Mouse (Mus musculus): ENCODE measurements around the gene Zfp426. TPM values are rescaled to one million over a fixed set of nuclear protein-coding genes. Genes with fewer than 3 reads are reported as not detected.

Zfp426 gene
- polyA plus RNA-seq, 2 experiments: 17.4 to 24.1 TPM

DNA sequence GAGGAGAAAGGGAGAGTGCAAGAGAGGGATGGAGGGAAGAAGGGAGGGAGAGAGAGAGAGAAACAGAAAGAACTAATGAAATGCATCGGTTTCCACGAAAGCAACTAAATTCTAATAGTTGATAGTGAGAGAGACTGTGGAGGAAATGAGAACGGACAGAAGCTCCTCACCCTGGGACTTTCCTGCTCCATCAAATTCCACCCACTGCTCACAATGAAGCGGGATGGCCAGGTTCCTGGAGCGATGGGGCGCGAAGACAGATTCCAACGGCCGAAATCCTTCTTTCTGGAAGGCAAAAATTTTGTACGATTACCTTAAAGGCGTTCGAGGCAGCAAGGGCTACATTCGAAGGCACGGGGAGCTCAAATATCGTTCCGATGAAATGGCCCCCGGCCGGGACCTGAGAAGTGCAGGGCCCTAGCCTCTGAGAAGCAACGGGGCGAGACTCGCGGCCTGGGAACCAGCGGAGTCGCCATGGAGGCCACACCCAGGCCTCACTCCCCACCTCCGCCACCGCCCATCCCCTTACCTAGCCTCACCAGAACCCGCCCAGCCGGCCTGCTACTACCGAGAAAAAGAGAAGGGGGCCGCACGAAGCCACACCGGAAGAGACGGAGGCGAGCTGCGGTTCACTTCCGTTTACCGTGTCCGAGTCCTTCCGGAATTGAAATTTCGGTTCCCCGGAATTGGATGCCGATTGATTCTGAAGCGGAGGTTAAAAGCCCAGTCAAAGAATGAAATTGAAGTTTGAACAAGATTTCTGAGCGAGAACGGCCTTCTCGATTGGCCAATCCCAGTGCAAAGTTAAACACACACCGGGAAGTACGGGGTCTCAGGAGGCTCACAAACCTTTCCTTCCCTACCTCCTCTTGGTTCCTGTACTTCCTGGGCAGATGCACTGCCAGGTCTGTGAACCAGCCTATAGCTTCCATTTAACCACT is 32.9 kb downstream of the Zfp426 start, which contains the start of gene Zfp26:
Gene Zfp26 (minus strand): TSS at position 786 of the 941 bp plus-strand sequence.
- peak; percentile 76 for DNase-seq (ENCODE audit: low spot score)
- under 1% methylated on average over 46 of the region's 48 CpGs for WGBS
- H3K4me3 ChIP-seq (replicated peaks; ENCODE audit: low read length): peak within 1 kb of the TSS; percentile 66
- TF ChIP-seq POLR2A (IDR thresholded peaks at IDR 0.05; ENCODE audit: borderline replicate concordance, extremely low read depth, insufficient read depth, insufficient read length): peak; percentile 49; the same call in 1 of the 2 replicates
- peak within 1 kb of the TSS; percentile 86 for H3K9ac ChIP-seq (ENCODE audit: low read depth, low read length, severe bottlenecking)
- peak within 1 kb of the TSS; percentile 81 for H3K27ac ChIP-seq (replicated peaks; ENCODE audit: low read depth, low read length)
- H3K4me2 ChIP-seq (replicated peaks; ENCODE audit: low read depth, low read length, severe bottlenecking): peak within 1 kb of the TSS; percentile 69
- H3K27me3 ChIP-seq (ENCODE audit: control insufficient read depth, insufficient read depth, low read length): no peaks in the 10 kb centered on the region
- H3K36me3 ChIP-seq (ENCODE audit: control insufficient read depth, insufficient read depth, low read length): peaks cover 15% of the 10 kb centered on the region
- no peaks in the 10 kb centered on the region for H3K9me3 ChIP-seq (ENCODE audit: control insufficient read depth, low read length)
- H3K4me1 ChIP-seq (ENCODE audit: control insufficient read depth, insufficient read depth, low read length): peaks cover 7% of the 10 kb centered on the region
- peak; percentile 90 for ATAC-seq (ENCODE audit: low FRiP score, low read depth)

GRCm38 (mm10) chr9:20453647-20454046 is 38.9 kb downstream of the Zfp426 start:
- ATAC-seq (ENCODE audit: low FRiP score, low read depth) (no peak), DNase-seq (ENCODE audit: low spot score) (no peak)
- TF ChIP-seq POLR2A (IDR thresholded peaks at IDR 0.05; ENCODE audit: borderline replicate concordance, extremely low read depth, insufficient read depth, insufficient read length): no peak
- Histone ChIP-seq H3K9ac (ENCODE audit: low read depth, low read length, severe bottlenecking) (no peak overlapping the region), H3K27me3 (ENCODE audit: control insufficient read depth, insufficient read depth, low read length) (no peaks in the 10 kb centered on the region), H3K4me3 (replicated peaks; ENCODE audit: low read length) (no peak overlapping the region), H3K4me1 (ENCODE audit: control insufficient read depth, insufficient read depth, low read length) (peaks cover under 1% of the 10 kb centered on the region; the same call in 1 of the 2 replicates), H3K27ac (replicated peaks; ENCODE audit: low read depth, low read length) (no peak overlapping the region), H3K36me3 (ENCODE audit: control insufficient read depth, insufficient read depth, low read length) (peaks cover 44% of the 10 kb centered on the region), H3K4me2 (replicated peaks; ENCODE audit: low read depth, low read length, severe bottlenecking) (no peak overlapping the region), H3K9me3 (ENCODE audit: control insufficient read depth, low read length) (no peaks in the 10 kb centered on the region)
- 85% methylated on average over 4 of the region's 4 CpGs for WGBS

DNA sequence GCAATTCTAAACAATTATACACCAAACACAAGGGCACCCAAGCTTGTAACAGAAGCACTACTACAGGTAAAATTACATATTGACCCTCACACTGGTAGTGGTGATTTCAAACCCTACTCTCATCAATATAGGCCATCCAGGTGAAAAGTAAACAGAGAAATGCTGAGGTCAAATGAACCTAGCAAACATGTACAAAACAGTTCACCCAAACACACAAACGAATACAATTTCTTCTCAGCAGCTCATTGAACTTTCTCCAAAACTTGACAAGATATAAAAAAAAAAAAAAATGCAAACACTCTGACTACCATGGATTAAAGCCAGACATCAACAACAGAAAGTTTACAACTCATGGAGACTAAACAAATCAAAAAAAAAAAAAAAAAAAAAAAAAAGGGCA is 41.1 kb downstream of the Zfp426 start:
- Histone ChIP-seq H3K27me3 (ENCODE audit: control insufficient read depth, insufficient read depth, low read length) (no peaks in the 10 kb centered on the region), H3K36me3 (ENCODE audit: control insufficient read depth, insufficient read depth, low read length) (peaks cover 47% of the 10 kb centered on the region), H3K4me2 (replicated peaks; ENCODE audit: low read depth, low read length, severe bottlenecking) (no peak overlapping the region), H3K4me3 (replicated peaks; ENCODE audit: low read length) (no peak overlapping the region), H3K9ac (ENCODE audit: low read depth, low read length, severe bottlenecking) (no peak overlapping the region), H3K9me3 (ENCODE audit: control insufficient read depth, low read length) (no peaks in the 10 kb centered on the region), H3K4me1 (ENCODE audit: control insufficient read depth, insufficient read depth, low read length) (no peaks in the 10 kb centered on the region), H3K27ac (replicated peaks; ENCODE audit: low read depth, low read length) (no peak overlapping the region)
- no peak for DNase-seq (ENCODE audit: low spot score)
- 88% methylated on average over 1 of the region's 1 CpGs for WGBS
- ATAC-seq (ENCODE audit: low FRiP score, low read depth): no peak
- TF ChIP-seq POLR2A (IDR thresholded peaks at IDR 0.05; ENCODE audit: borderline replicate concordance, extremely low read depth, insufficient read depth, insufficient read length): no peak

GRCm38 (mm10) chr9:20443183-20443783 is 49.3 kb downstream of the Zfp426 start:
- peaks cover 85% of the 10 kb centered on the region for H3K36me3 ChIP-seq (ENCODE audit: control insufficient read depth, insufficient read depth, low read length)
- ATAC-seq (ENCODE audit: low FRiP score, low read depth): no peak
- WGBS: 92% methylated on average over 4 of the region's 4 CpGs

DNA sequence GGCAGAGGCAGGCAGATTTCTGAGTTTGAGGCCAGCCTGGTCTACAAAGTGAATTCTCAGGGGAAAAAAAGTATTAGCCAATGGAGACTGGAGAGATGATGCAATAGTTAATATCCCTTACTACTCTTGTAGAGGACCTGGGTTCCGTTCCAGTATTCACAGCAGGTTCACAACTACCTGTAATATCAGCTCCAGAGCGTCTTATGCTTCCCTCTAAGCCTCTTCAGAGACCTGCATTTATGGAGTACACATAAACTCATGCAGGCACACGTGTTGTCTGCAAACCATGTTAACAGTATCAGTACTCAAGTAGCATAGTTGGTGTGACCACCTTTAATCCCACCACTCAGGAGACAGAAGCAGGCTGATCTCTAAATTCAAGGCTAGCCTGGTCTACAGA is 62.5 kb downstream of the Zfp426 start:
- no peak overlapping the region for H3K9ac ChIP-seq (ENCODE audit: low read depth, low read length, severe bottlenecking)
- no peaks in the 10 kb centered on the region for H3K9me3 ChIP-seq (ENCODE audit: control insufficient read depth, low read length)
- no peaks in the 10 kb centered on the region for H3K4me1 ChIP-seq (ENCODE audit: control insufficient read depth, insufficient read depth, low read length)
- TF ChIP-seq POLR2A (IDR thresholded peaks at IDR 0.05; ENCODE audit: borderline replicate concordance, extremely low read depth, insufficient read depth, insufficient read length): no peak
- no peak overlapping the region for H3K27ac ChIP-seq (replicated peaks; ENCODE audit: low read depth, low read length)
- WGBS: 90% methylated on average over 3 of the region's 3 CpGs
- no peak overlapping the region for H3K4me3 ChIP-seq (replicated peaks; ENCODE audit: low read length)
- ATAC-seq (ENCODE audit: low FRiP score, low read depth) (no peak), DNase-seq (ENCODE audit: low spot score) (no peak)
- H3K36me3 ChIP-seq (ENCODE audit: control insufficient read depth, insufficient read depth, low read length): peaks cover 6% of the 10 kb centered on the region; the same call in 1 of the 2 replicates
- H3K4me2 ChIP-seq (replicated peaks; ENCODE audit: low read depth, low read length, severe bottlenecking): no peak overlapping the region
- no peaks in the 10 kb centered on the region for H3K27me3 ChIP-seq (ENCODE audit: control insufficient read depth, insufficient read depth, low read length)

More at GRCm38 (mm10) chr9:20443183-20443783, 49.3 kb downstream of the Zfp426 start:
- H3K27ac ChIP-seq (replicated peaks; ENCODE audit: low read depth, low read length): no peak overlapping the region
- DNase-seq (ENCODE audit: low spot score): no peak
- no peak overlapping the region for H3K4me3 ChIP-seq (replicated peaks; ENCODE audit: low read length)
- no peak for TF ChIP-seq POLR2A (IDR thresholded peaks at IDR 0.05; ENCODE audit: borderline replicate concordance, extremely low read depth, insufficient read depth, insufficient read length)
- H3K9ac ChIP-seq (ENCODE audit: low read depth, low read length, severe bottlenecking): no peak overlapping the region
- H3K27me3 ChIP-seq (ENCODE audit: control insufficient read depth, insufficient read depth, low read length): no peaks in the 10 kb centered on the region
- H3K9me3 ChIP-seq (ENCODE audit: control insufficient read depth, low read length): peaks cover 4% of the 10 kb centered on the region
- no peak overlapping the region for H3K4me2 ChIP-seq (replicated peaks; ENCODE audit: low read depth, low read length, severe bottlenecking)
- no peaks in the 10 kb centered on the region for H3K4me1 ChIP-seq (ENCODE audit: control insufficient read depth, insufficient read depth, low read length)

Other genes starting within 250 kb of the Zfp426 start
- gene Olfr39, start 210.4 kb downstream of the Zfp426 start, polyA plus RNA-seq (2012; rRNA removed): not detected in 2 replicates
- not detected in 2 replicates for gene Olfr39, start 210.4 kb downstream of the Zfp426 start, polyA plus RNA-seq (2014; fragmentation: Nextera tagmentation; extraction: Ambion mirVana)
- gene Olfr873, start 194.2 kb downstream of the Zfp426 start, polyA plus RNA-seq (2012; rRNA removed): not detected in 2 replicates
- gene Olfr873, start 194.2 kb downstream of the Zfp426 start, polyA plus RNA-seq (2014; fragmentation: Nextera tagmentation; extraction: Ambion mirVana): not detected in 2 replicates
- 0.04 and 0.08 TPM in 2 replicates for gene Olfr18, start 156.7 kb downstream of the Zfp426 start, polyA plus RNA-seq (2012; rRNA removed)
- gene Olfr18, start 156.7 kb downstream of the Zfp426 start, polyA plus RNA-seq (2014; fragmentation: Nextera tagmentation; extraction: Ambion mirVana): not detected in 2 replicates
- 16.0 and 21.0 TPM in 2 replicates for gene Zfp560, start 107.6 kb downstream of the Zfp426 start, polyA plus RNA-seq (2012; rRNA removed)
- 43.7 and 44.9 TPM in 2 replicates for gene Zfp560, start 107.6 kb downstream of the Zfp426 start, polyA plus RNA-seq (2014; fragmentation: Nextera tagmentation; extraction: Ambion mirVana)
- 12.1 and 14.2 TPM in 2 replicates for gene Zfp26, start 32.6 kb downstream of the Zfp426 start, polyA plus RNA-seq (2012; rRNA removed)
- gene Zfp26, start 32.6 kb downstream of the Zfp426 start, polyA plus RNA-seq (2014; fragmentation: Nextera tagmentation; extraction: Ambion mirVana): 23.3 and 25.9 TPM in 2 replicates
- gene Zfp266, start 28.7 kb upstream of the Zfp426 start, polyA plus RNA-seq (2012; rRNA removed): 43.1 and 43.5 TPM in 2 replicates
- gene Zfp266, start 28.7 kb upstream of the Zfp426 start, polyA plus RNA-seq (2014; fragmentation: Nextera tagmentation; extraction: Ambion mirVana): 92.4 and 95.5 TPM in 2 replicates
- gene Zfp846, start 88.5 kb upstream of the Zfp426 start, polyA plus RNA-seq (2012; rRNA removed): 10.6 and 13.1 TPM in 2 replicates
- 18.2 and 20.0 TPM in 2 replicates for gene Zfp846, start 88.5 kb upstream of the Zfp426 start, polyA plus RNA-seq (2014; fragmentation: Nextera tagmentation; extraction: Ambion mirVana)
- 229 and 475 TPM in 2 replicates for gene Ubl5, start 150.1 kb upstream of the Zfp426 start, polyA plus RNA-seq (2012; rRNA removed)
- 347 and 354 TPM in 2 replicates for gene Ubl5, start 150.1 kb upstream of the Zfp426 start, polyA plus RNA-seq (2014; fragmentation: Nextera tagmentation; extraction: Ambion mirVana)
- gene Fbxl12, start 152.0 kb upstream of the Zfp426 start, polyA plus RNA-seq (2012; rRNA removed): 41.5 and 52.8 TPM in 2 replicates
- 11.9 and 12.9 TPM in 2 replicates for gene Fbxl12, start 152.0 kb upstream of the Zfp426 start, polyA plus RNA-seq (2014; fragmentation: Nextera tagmentation; extraction: Ambion mirVana)
- 25.2 and 28.0 TPM in 2 replicates for gene Pin1, start 159.3 kb upstream of the Zfp426 start, polyA plus RNA-seq (2012; rRNA removed)
- 47.8 and 51.2 TPM in 2 replicates for gene Pin1, start 159.3 kb upstream of the Zfp426 start, polyA plus RNA-seq (2014; fragmentation: Nextera tagmentation; extraction: Ambion mirVana)

Measured in limb, embryonic 14.5 days (tissue).